Mouse (Mus musculus): ENCODE measurements around the gene Bcl2l11. TPM values are rescaled to one million over a fixed set of nuclear protein-coding genes. Genes with fewer than 3 reads are reported as not detected.
"Not testable (repeated sequence)": the region's sequence is repeated elsewhere in the genome, so short reads cannot be mapped to it uniquely, and the experiment has no call there.

Bcl2l11 gene
- polyA plus RNA-seq, 1 experiment: 10.2 TPM

- Histone ChIP-seq H3K4me3 (replicated peaks; ENCODE audit: control insufficient read depth, low read depth, low read length) (no peak overlapping the region), H3K27ac (ENCODE audit: control insufficient read depth, insufficient read depth, low read depth, low read length, poor library complexity) (no peak overlapping the region)
Observed at GRCm38 (mm10) chr2:128174604-128175342, 48.9 kb downstream of the Bcl2l11 start.

GRCm38 (mm10) chr2:128175625-128176024 lies 49.8 kb downstream of the Bcl2l11 start:
- Histone ChIP-seq H3K27ac (ENCODE audit: control insufficient read depth, insufficient read depth, low read depth, low read length, poor library complexity) (no peak overlapping the region), H3K4me1 (ENCODE audit: control insufficient read depth, insufficient read depth, low read length) (peaks cover 2% of the 10 kb centered on the region), H3K4me3 (replicated peaks; ENCODE audit: control insufficient read depth, low read depth, low read length) (no peak overlapping the region)
- 89% methylated on average over 6 of the region's 6 CpGs for WGBS
- no peak for TF ChIP-seq CTCF (IDR thresholded peaks at IDR 0.05; ENCODE audit: control insufficient read depth, insufficient read depth, low read length)
- no peak for TF ChIP-seq POLR2A (IDR thresholded peaks at IDR 0.05; ENCODE audit: borderline replicate concordance, control insufficient read depth, low read depth, low read length)

More at GRCm38 (mm10) chr2:128174604-128175342, 48.9 kb downstream of the Bcl2l11 start:
- 76% methylated on average over 9 of the region's 9 CpGs for WGBS
- TF ChIP-seq CTCF (IDR thresholded peaks at IDR 0.05; ENCODE audit: control insufficient read depth, insufficient read depth, low read length) (no peak), POLR2A (IDR thresholded peaks at IDR 0.05; ENCODE audit: borderline replicate concordance, control insufficient read depth, low read depth, low read length) (no peak)
- peaks cover 3% of the 10 kb centered on the region for H3K4me1 ChIP-seq (ENCODE audit: control insufficient read depth, insufficient read depth, low read length)

- H3K4me3 ChIP-seq (replicated peaks; ENCODE audit: control insufficient read depth, low read depth, low read length): no peak overlapping the region
- peaks cover 2% of the 10 kb centered on the region; the same call in 1 of the 2 replicates for H3K4me1 ChIP-seq (ENCODE audit: control insufficient read depth, insufficient read depth, low read length)
- no peak overlapping the region for H3K27ac ChIP-seq (ENCODE audit: control insufficient read depth, insufficient read depth, low read depth, low read length, poor library complexity)
- TF ChIP-seq POLR2A (IDR thresholded peaks at IDR 0.05; ENCODE audit: borderline replicate concordance, control insufficient read depth, low read depth, low read length) (no peak), CTCF (IDR thresholded peaks at IDR 0.05; ENCODE audit: control insufficient read depth, insufficient read depth, low read length) (no peak)
- 37% methylated on average over 12 of the region's 12 CpGs for WGBS
Observed at GRCm38 (mm10) chr2:128176391-128177044, 50.7 kb downstream of the Bcl2l11 start.

GRCm38 (mm10) chr2:128177241-128177661 lies 51.4 kb downstream of the Bcl2l11 start:
- Histone ChIP-seq H3K4me3 (replicated peaks; ENCODE audit: control insufficient read depth, low read depth, low read length) (no peak overlapping the region), H3K4me1 (ENCODE audit: control insufficient read depth, insufficient read depth, low read length) (peaks cover 2% of the 10 kb centered on the region; the same call in 1 of the 2 replicates), H3K27ac (ENCODE audit: control insufficient read depth, insufficient read depth, low read depth, low read length, poor library complexity) (no peak overlapping the region)
- 77% methylated on average over 5 of the region's 5 CpGs for WGBS
- TF ChIP-seq POLR2A (IDR thresholded peaks at IDR 0.05; ENCODE audit: borderline replicate concordance, control insufficient read depth, low read depth, low read length) (no peak), CTCF (IDR thresholded peaks at IDR 0.05; ENCODE audit: control insufficient read depth, insufficient read depth, low read length) (no peak)

- Histone ChIP-seq H3K4me3 (replicated peaks; ENCODE audit: control insufficient read depth, low read depth, low read length) (no peak overlapping the region), H3K27ac (ENCODE audit: control insufficient read depth, insufficient read depth, low read depth, low read length, poor library complexity) (no peak overlapping the region), H3K4me1 (ENCODE audit: control insufficient read depth, insufficient read depth, low read length) (peaks cover 2% of the 10 kb centered on the region; the same call in 1 of the 2 replicates)
- no peak for TF ChIP-seq CTCF (IDR thresholded peaks at IDR 0.05; ENCODE audit: control insufficient read depth, insufficient read depth, low read length)
- TF ChIP-seq POLR2A (IDR thresholded peaks at IDR 0.05; ENCODE audit: borderline replicate concordance, control insufficient read depth, low read depth, low read length): no peak
- WGBS: 49% methylated on average over 18 of the region's 18 CpGs
Observed at GRCm38 (mm10) chr2:128179126-128179807, 53.4 kb downstream of the Bcl2l11 start.

- no peak for TF ChIP-seq POLR2A (IDR thresholded peaks at IDR 0.05; ENCODE audit: borderline replicate concordance, control insufficient read depth, low read depth, low read length)
- no peak for TF ChIP-seq CTCF (IDR thresholded peaks at IDR 0.05; ENCODE audit: control insufficient read depth, insufficient read depth, low read length)
- Histone ChIP-seq H3K4me1 (ENCODE audit: control insufficient read depth, insufficient read depth, low read length) (peaks cover 2% of the 10 kb centered on the region; the same call in 1 of the 2 replicates), H3K27ac (ENCODE audit: control insufficient read depth, insufficient read depth, low read depth, low read length, poor library complexity) (no peak overlapping the region), H3K4me3 (replicated peaks; ENCODE audit: control insufficient read depth, low read depth, low read length) (no peak overlapping the region)
- WGBS: 14% methylated on average over 9 of the region's 9 CpGs
Observed at GRCm38 (mm10) chr2:128179808-128180379, 54.1 kb downstream of the Bcl2l11 start.

GRCm38 (mm10) chr2:128182181-128182580 lies 56.3 kb downstream of the Bcl2l11 start:
- 89% methylated on average over 9 of the region's 9 CpGs for WGBS
- H3K27ac ChIP-seq (ENCODE audit: control insufficient read depth, insufficient read depth, low read depth, low read length, poor library complexity); H3K4me3 ChIP-seq (replicated peaks; ENCODE audit: control insufficient read depth, low read depth, low read length); H3K4me1 ChIP-seq (ENCODE audit: control insufficient read depth, insufficient read depth, low read length): not testable (repeated sequence)

GRCm38 (mm10) chr2:128182751-128183150 lies 56.9 kb downstream of the Bcl2l11 start:
- Histone ChIP-seq H3K4me1 (ENCODE audit: control insufficient read depth, insufficient read depth, low read length) (no peaks in the 10 kb centered on the region), H3K27ac (ENCODE audit: control insufficient read depth, insufficient read depth, low read depth, low read length, poor library complexity) (no peak overlapping the region), H3K4me3 (replicated peaks; ENCODE audit: control insufficient read depth, low read depth, low read length) (no peak overlapping the region)
- WGBS: 80% methylated on average over 4 of the region's 4 CpGs
- TF ChIP-seq POLR2A (IDR thresholded peaks at IDR 0.05; ENCODE audit: borderline replicate concordance, control insufficient read depth, low read depth, low read length): no peak
- no peak for TF ChIP-seq CTCF (IDR thresholded peaks at IDR 0.05; ENCODE audit: control insufficient read depth, insufficient read depth, low read length)

Measured in bone marrow, adult 2 months (tissue).